Mouse (Mus musculus) spleen, adult 2 months (tissue): Measurements from ENCODE around the gene Psmc2.

Experiments used
- CTCF ChIP-seq: fragments of 200-500 bp; IDR thresholded peaks from 2 replicates; pipeline ENCODE4 v1.5.1; 2011; ENCODE audit warnings: mild to moderate bottlenecking, inconsistent platforms; ENCODE audit not compliant: insufficient read depth, insufficient read length, insufficient replicate concordance; ENCODE audit errors: extremely low read depth
- POLR2A ChIP-seq: fragments of 200-500 bp; IDR thresholded peaks from 2 replicates; pipeline ENCODE4 v1.6.1; 2011; ENCODE audit warnings: low read depth, low read length, inconsistent platforms

DNA sequence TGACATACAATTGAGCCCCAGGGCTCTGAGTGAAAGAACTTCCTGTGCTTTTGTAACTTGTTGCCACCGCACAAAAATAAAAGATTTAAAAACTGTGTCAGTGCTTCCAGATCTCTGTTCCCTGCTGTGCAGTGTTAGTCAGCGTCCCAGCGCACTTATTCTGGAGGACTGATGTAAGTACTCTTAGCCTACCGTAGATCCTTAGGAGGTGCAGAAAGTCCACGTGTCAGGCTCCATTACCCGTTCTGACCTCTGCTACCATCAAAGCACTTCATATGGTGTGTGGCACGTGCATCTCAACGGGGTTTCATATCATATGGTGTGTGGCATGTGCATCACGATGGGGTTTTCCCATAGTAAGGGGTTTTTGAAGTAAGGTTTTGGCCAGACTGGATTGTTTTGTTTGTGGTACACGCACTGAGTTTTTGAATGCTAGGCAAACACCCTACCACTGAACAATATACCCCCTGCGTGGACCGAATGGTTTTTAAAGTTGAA lies 18.7 kb downstream of the Psmc2 start:
- TF ChIP-seq CTCF (no peak), POLR2A (no peak)
